Mouse (Mus musculus): ENCODE data around the gene Ahsa1. TPM values are rescaled to one million over a fixed set of nuclear protein-coding genes. Genes with fewer than 3 reads are reported as not detected.
A peak's percentile ranks its signal among the peaks of the same experiment; 100 is the strongest.
"Not testable (repeated sequence)": the region's sequence is repeated elsewhere in the genome, so short reads cannot be mapped to it uniquely, and the experiment has no call there.

Gene Ahsa1
- polyA plus RNA-seq, 1 experiment, result 90.4 TPM

DNA sequence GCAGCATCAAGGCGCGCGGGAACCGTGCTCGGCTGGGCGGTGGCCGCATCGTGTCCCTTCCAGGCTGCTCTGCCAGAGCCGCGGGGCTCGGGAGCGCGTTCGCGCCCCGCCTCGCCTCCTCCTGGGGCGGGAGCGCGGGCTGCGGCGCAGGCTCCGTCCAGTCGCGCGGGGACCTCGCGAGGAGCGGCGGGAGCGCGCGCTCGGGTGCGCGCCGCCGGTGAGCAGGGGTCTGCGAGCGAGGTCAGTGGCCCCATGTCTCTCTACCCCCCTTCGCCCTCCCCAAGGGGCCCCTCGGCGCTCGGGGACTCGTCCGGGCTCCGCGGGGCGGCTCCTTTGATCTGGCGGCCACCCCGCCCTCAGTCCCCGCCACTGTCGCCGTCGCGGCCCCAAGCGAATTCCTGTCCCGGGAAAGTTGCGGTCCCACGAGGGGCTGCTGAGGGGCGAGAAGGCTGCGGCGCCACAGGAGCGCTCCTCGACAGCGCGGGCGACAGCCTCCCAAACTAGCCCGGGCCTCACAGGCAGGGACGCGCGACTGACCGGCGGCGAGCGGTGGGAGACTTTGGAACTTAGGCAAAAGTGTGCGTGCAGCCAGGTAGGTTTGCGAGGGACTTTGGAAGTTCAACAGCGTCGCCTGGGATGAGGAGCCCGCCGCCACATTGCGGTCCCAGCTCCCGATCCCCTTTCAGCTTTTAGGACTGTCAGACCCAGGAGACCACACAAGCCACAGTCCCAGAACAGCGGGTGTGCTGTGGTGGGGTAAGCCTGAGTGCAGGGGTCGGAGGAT lies 33.6 kb downstream of the Ahsa1 start, which contains the start of gene Ism2:
Gene Ism2 (minus strand): TSS at position 49 of the 784 bp plus-strand sequence.
- H3K9me3 ChIP-seq, result no peaks in the 10 kb centered on the region
- H3K36me3 ChIP-seq (replicated peaks; ENCODE audit: low read length), result no peaks in the 10 kb centered on the region
- TF ChIP-seq GATA1 (IDR thresholded peaks at IDR 0.05; ENCODE audit: borderline replicate concordance, low read length), result no peak
- no peak for TF ChIP-seq FLI1 (IDR thresholded peaks at IDR 0.05; ENCODE audit: low read length)
- H3K4me3 ChIP-seq (replicated peaks), result peak within 1 kb of the TSS; percentile 92
- peaks cover 45% of the 10 kb centered on the region for H3K27me3 ChIP-seq (replicated peaks)
- H3K4me1 ChIP-seq, result peaks cover 22% of the 10 kb centered on the region

DNA sequence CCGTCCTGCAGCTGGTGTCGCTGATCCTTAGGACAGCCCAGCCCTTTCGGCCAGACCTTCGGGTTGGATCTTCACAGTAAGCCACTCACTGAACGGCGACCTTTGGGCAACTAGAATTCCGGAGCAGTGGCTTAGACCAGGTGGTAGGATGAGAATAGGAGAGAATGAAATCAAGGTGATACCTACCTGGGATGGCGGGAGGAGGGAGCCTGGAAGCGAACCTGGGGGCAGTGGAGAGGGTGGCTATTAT lies 34.1 kb downstream of the Ahsa1 start:
- Histone ChIP-seq H3K27me3 (replicated peaks) (peaks cover 40% of the 10 kb centered on the region), H3K4me3 (replicated peaks) (peak overlapping the region; percentile 92), H3K36me3 (replicated peaks; ENCODE audit: low read length) (no peaks in the 10 kb centered on the region), H3K9me3 (no peaks in the 10 kb centered on the region), H3K4me1 (peaks cover 22% of the 10 kb centered on the region)
- TF ChIP-seq FLI1 (IDR thresholded peaks at IDR 0.05; ENCODE audit: low read length), result no peak
- no peak for TF ChIP-seq GATA1 (IDR thresholded peaks at IDR 0.05; ENCODE audit: borderline replicate concordance, low read length)

DNA sequence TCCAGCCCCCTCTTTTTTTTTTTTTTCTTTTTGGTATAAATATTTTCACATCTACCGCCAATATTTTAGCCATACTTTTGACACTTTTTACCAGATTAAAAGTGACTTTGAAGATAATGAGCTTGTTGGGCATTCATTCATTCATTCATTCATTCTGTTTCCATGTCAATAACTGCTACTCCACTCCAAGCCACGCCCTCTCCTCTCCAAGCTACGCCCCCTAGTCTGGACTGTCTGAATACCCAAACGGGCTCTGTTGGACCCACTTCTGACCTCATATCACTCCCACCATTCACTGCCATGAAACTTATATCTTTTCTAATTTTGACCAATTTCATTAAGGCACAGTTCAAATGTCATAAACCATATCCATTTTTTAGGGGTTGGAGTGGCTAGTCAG lies 34.9 kb downstream of the Ahsa1 start:
- Histone ChIP-seq H3K36me3 (replicated peaks; ENCODE audit: low read length) (no peaks in the 10 kb centered on the region), H3K4me1 (peaks cover 28% of the 10 kb centered on the region), H3K4me3 (replicated peaks) (no peak overlapping the region), H3K9me3 (no peaks in the 10 kb centered on the region), H3K27me3 (replicated peaks) (peaks cover 34% of the 10 kb centered on the region)
- TF ChIP-seq FLI1 (IDR thresholded peaks at IDR 0.05; ENCODE audit: low read length), result no peak
- TF ChIP-seq GATA1 (IDR thresholded peaks at IDR 0.05; ENCODE audit: borderline replicate concordance, low read length), result no peak

DNA sequence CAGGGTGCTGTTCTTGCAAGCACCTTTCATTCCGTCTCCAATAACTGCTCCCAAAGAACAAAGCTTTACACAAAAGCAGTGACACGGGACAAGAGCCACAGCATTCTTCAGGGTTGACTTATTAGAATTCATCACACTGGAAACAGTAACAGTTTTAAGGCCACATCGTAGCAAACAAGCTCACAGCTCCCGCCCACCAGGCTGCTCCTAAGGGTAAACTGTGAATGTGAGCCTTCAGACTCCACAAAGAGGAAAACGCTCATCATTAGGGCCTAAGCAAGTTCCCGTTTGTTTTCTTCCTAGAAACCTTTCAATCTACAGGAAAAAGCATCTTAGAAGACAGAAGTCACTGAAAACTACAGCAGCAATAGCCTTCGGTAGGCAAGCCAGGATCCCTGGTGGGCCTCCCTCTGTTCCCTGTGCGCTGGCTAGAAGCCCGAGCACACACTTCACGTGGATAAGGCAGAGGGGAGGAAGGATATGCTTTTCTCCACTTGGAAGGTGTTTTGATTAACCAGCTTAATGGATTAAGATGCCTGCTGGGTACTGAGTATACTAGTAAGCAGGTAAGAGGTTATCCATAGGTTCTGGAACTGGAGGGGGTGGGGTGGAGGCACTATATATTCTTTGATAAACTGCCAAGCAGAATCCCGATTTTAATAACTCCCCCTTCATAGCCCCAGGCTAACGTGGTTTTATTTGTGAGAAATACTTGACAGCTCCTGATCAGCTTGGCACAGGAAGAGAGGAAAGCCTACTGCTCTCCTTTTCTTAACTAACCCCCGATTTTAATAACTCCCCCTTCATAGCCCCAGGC lies 39.7 kb downstream of the Ahsa1 start:
- Histone ChIP-seq H3K9me3 (no peaks in the 10 kb centered on the region), H3K36me3 (replicated peaks; ENCODE audit: low read length) (peaks cover 40% of the 10 kb centered on the region), H3K4me1 (peaks cover 6% of the 10 kb centered on the region), H3K4me3 (replicated peaks) (no peak overlapping the region), H3K27me3 (replicated peaks) (peaks cover 6% of the 10 kb centered on the region)
- TF ChIP-seq FLI1 (IDR thresholded peaks at IDR 0.05; ENCODE audit: low read length) (no peak), GATA1 (IDR thresholded peaks at IDR 0.05; ENCODE audit: borderline replicate concordance, low read length) (no peak)

- not testable (repeated sequence) for H3K4me1 ChIP-seq; H3K4me3 ChIP-seq (replicated peaks); H3K27me3 ChIP-seq (replicated peaks); H3K9me3 ChIP-seq
- peaks cover 46% of the 10 kb centered on the region for H3K36me3 ChIP-seq (replicated peaks; ENCODE audit: low read length)
Measured at GRCm38 (mm10) chr12:87306584-87306844, 40.2 kb downstream of the Ahsa1 start.

GRCm38 (mm10) chr12:87313098-87313497 lies 46.8 kb downstream of the Ahsa1 start:
- no peak for TF ChIP-seq FLI1 (IDR thresholded peaks at IDR 0.05; ENCODE audit: low read length)
- no peak for TF ChIP-seq GATA1 (IDR thresholded peaks at IDR 0.05; ENCODE audit: borderline replicate concordance, low read length)
- Histone ChIP-seq H3K27me3 (replicated peaks) (no peaks in the 10 kb centered on the region), H3K4me1 (0 out of 2 replicates have a peak, but pooled peaks cover 3% of the 10 kb centered on the region), H3K9me3 (no peaks in the 10 kb centered on the region), H3K4me3 (replicated peaks) (no peak overlapping the region), H3K36me3 (replicated peaks; ENCODE audit: low read length) (peaks cover 96% of the 10 kb centered on the region)

DNA sequence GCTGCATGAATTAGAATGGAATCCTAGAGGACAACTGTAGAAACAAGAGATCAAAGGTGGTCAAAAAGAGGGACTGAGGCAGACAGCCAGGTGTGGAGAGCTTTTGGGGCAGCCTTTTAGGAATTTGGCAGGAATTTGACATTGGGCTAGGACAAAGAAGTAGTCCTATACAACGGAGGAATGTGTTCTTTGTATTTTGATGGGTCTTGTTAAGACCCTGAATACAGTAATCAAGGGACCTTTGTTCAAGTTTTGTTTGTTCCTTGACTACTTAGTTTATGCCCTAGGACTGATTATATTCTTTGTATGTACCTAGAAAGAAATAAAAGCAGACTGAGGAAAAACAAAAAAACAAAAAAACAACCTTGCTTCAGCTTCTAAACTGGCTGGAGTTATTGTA lies 51.7 kb downstream of the Ahsa1 start:
- Histone ChIP-seq H3K4me3 (replicated peaks) (no peak overlapping the region), H3K4me1 (peaks cover 3% of the 10 kb centered on the region; the same call in 1 of the 2 replicates), H3K9me3 (no peaks in the 10 kb centered on the region), H3K27me3 (replicated peaks) (no peaks in the 10 kb centered on the region), H3K36me3 (replicated peaks; ENCODE audit: low read length) (peaks cover 86% of the 10 kb centered on the region)
- TF ChIP-seq FLI1 (IDR thresholded peaks at IDR 0.05; ENCODE audit: low read length), result no peak
- no peak for TF ChIP-seq GATA1 (IDR thresholded peaks at IDR 0.05; ENCODE audit: borderline replicate concordance, low read length)

DNA sequence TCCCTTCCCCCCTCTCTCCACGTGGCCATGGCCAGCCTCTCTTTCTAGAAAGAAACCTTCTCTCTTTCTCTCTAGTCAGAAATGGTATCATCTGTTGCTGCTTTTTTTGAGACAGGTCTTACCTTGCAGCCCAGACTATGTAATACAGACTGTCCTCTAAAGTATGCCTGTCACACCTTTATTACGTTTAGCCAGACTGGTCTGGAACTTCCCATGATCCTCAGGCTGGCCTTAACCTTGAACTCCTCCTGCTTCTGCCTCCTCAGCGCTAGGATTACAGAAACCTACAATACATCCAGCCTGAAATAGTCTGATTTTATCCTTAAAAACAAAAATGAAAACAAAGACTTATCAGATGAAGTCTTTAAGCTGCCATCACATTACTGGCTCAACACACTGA lies 53.0 kb downstream of the Ahsa1 start:
- Histone ChIP-seq H3K27me3 (replicated peaks) (no peaks in the 10 kb centered on the region), H3K36me3 (replicated peaks; ENCODE audit: low read length) (peaks cover 87% of the 10 kb centered on the region), H3K9me3 (no peaks in the 10 kb centered on the region), H3K4me1 (peaks cover 6% of the 10 kb centered on the region), H3K4me3 (replicated peaks) (no peak overlapping the region)
- TF ChIP-seq FLI1 (IDR thresholded peaks at IDR 0.05; ENCODE audit: low read length) (no peak), GATA1 (IDR thresholded peaks at IDR 0.05; ENCODE audit: borderline replicate concordance, low read length) (no peak)

Other genes with a start within 250 kb of the Ahsa1 start
- gene Tmem63c, start 245.1 kb upstream of the Ahsa1 start, polyA plus RNA-seq (2012; ENCODE audit: insufficient read depth, low replicate concordance), result 0.08 TPM in 1 of 2 replicates, not detected in the other
- not detected in 2 replicates for gene Ngb, start 163.9 kb upstream of the Ahsa1 start, polyA plus RNA-seq (2012; ENCODE audit: insufficient read depth, low replicate concordance)
- gene Gstz1, start 119.3 kb upstream of the Ahsa1 start, polyA plus RNA-seq (2012; ENCODE audit: insufficient read depth, low replicate concordance), result 2.2 and 3.2 TPM in 2 replicates
- gene Pomt2, start 118.5 kb upstream of the Ahsa1 start, polyA plus RNA-seq (2012; ENCODE audit: insufficient read depth, low replicate concordance), result 1.4 and 2.0 TPM in 2 replicates
- 0.26 TPM in 1 of 2 replicates, not detected in the other for gene Samd15, start 66.8 kb upstream of the Ahsa1 start, polyA plus RNA-seq (2012; ENCODE audit: insufficient read depth, low replicate concordance)
- gene Tmed8, start 66.0 kb upstream of the Ahsa1 start, polyA plus RNA-seq (2012; ENCODE audit: insufficient read depth, low replicate concordance), result 0.38 TPM in 1 of 2 replicates, not detected in the other
- not detected in 2 replicates for gene Noxred1, start 27.7 kb upstream of the Ahsa1 start, polyA plus RNA-seq (2012; ENCODE audit: insufficient read depth, low replicate concordance)
- gene Vipas39, start 223 bp upstream of the Ahsa1 start, polyA plus RNA-seq (2012; ENCODE audit: insufficient read depth, low replicate concordance), result 2.2 and 3.4 TPM in 2 replicates
- gene Ism2, start 33.2 kb downstream of the Ahsa1 start, polyA plus RNA-seq (2012; ENCODE audit: insufficient read depth, low replicate concordance), result 0.04 TPM in 1 of 2 replicates, not detected in the other
- gene Sptlc2, start 121.9 kb downstream of the Ahsa1 start, polyA plus RNA-seq (2012; ENCODE audit: insufficient read depth, low replicate concordance), result 5.6 and 44.0 TPM in 2 replicates
- gene Slirp, start 177.4 kb downstream of the Ahsa1 start, polyA plus RNA-seq (2012; ENCODE audit: insufficient read depth, low replicate concordance), result 2.9 TPM in 1 of 2 replicates, not detected in the other
- gene Alkbh1, start 177.5 kb downstream of the Ahsa1 start, polyA plus RNA-seq (2012; ENCODE audit: insufficient read depth, low replicate concordance), result 36.7 and 132 TPM in 2 replicates
- gene Snw1, start 205.8 kb downstream of the Ahsa1 start, polyA plus RNA-seq (2012; ENCODE audit: insufficient read depth, low replicate concordance), result 2.3 and 27.5 TPM in 2 replicates
- gene Gm5788, start 228.2 kb downstream of the Ahsa1 start, polyA plus RNA-seq (2012; ENCODE audit: insufficient read depth, low replicate concordance), result not detected in 2 replicates
- gene Gm8300, start 247.8 kb downstream of the Ahsa1 start, polyA plus RNA-seq (2012; ENCODE audit: insufficient read depth, low replicate concordance), result not detected in 2 replicates

All from megakaryocyte, embryonic 14.5 days (primary cell).